Mouse (Mus musculus): ENCODE results near the gene Nutm1. TPM values are rescaled to one million over a fixed set of nuclear protein-coding genes. Genes with fewer than 3 reads are reported as not detected.

Nutm1 gene
- total RNA-seq, 2 experiments from 2014 or later: 0.42 TPM; not detected in 1

DNA sequence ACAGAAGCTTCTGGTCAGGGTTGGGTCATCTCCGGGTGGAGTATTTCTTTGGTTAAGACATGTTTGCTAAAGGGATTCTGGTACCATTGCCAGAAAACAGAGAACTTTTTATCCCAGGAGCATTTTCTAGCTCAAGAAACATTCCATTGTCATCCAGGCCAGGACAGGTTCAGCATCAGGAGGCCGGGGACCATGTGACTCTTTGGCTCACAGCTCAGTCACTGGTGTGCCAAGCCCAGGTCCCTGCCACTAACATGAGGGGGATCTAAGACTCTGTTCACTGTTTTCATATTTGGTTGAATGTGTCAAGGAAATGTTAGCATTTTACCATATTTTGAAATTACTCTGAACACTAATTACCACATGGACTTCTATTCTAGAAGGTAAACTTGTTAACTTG, 48.4 kb downstream of the Nutm1 start:
- no peak for ATAC-seq (replicated peaks; ENCODE audit: low FRiP score, low TSS enrichment, poor library complexity, severe bottlenecking)

DNA sequence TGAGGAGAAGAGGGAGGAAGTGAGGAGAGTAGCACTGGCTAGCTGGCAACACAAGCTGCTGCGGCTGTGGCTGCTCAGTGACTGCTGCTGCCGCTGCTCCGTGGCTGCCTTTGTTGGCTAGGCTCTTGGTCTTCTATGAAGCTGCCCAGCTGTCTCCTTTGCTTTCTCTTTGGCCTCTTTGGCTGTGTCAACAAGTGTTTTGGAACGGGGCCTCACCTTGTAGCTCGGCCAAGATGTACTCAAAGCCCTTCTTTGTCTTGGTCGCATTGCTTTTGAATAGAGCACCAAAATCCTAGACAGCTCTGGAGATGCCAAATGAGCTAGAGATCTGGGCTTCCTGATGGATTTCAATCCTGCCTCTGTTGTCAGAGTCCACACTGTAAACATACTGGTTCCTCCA, 48.9 kb downstream of the Nutm1 start:
- ATAC-seq (replicated peaks; ENCODE audit: low FRiP score, low TSS enrichment, poor library complexity, severe bottlenecking): no peak

DNA sequence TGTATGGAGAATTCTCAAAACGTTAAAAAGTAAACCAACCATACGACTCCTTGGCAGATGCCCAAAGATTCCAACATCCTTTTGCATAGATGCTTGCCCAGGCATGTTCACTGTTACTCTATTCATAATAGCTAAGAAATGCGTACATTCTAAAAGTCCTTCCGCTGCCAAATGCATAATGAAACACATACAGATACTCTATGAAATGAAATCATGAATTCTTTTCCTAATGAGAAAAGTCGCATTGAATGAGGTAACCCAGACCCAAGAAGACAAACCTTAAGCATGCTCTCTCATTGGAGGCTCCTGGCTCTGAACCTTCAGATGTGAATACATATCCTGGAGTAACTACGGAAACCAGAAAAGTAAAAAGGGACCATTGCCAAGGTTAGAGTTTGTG, 56.0 kb downstream of the Nutm1 start:
- no peak for ATAC-seq (replicated peaks; ENCODE audit: low FRiP score, low TSS enrichment, poor library complexity, severe bottlenecking)

Other genes starting within 250 kb of the Nutm1 start
- gene Olfr1310, start 246.6 kb downstream of the Nutm1 start, total RNA-seq (2014; fragmentation: Nextera tagmentation): not detected in 2 replicates
- gene Olfr1310, start 246.6 kb downstream of the Nutm1 start, total RNA-seq (2017): not detected in 2 replicates
- gene Olfr1311, start 234.9 kb downstream of the Nutm1 start, total RNA-seq (2014; fragmentation: Nextera tagmentation): not detected in 2 replicates
- gene Olfr1311, start 234.9 kb downstream of the Nutm1 start, total RNA-seq (2017): not detected in 2 replicates
- not detected in 2 replicates for gene Olfr1312, start 209.1 kb downstream of the Nutm1 start, total RNA-seq (2014; fragmentation: Nextera tagmentation)
- not detected in 2 replicates for gene Olfr1312, start 209.1 kb downstream of the Nutm1 start, total RNA-seq (2017)
- not detected in 2 replicates for gene Olfr1313, start 181.4 kb downstream of the Nutm1 start, total RNA-seq (2014; fragmentation: Nextera tagmentation)
- not detected in 2 replicates for gene Olfr1313, start 181.4 kb downstream of the Nutm1 start, total RNA-seq (2017)
- gene Olfr1314, start 162.5 kb downstream of the Nutm1 start, total RNA-seq (2014; fragmentation: Nextera tagmentation): not detected in 2 replicates
- gene Olfr1314, start 162.5 kb downstream of the Nutm1 start, total RNA-seq (2017): not detected in 2 replicates
- not detected in 2 replicates for gene Olfr1315-ps1, start 143.9 kb downstream of the Nutm1 start, total RNA-seq (2014; fragmentation: Nextera tagmentation)
- not detected in 2 replicates for gene Olfr1315-ps1, start 143.9 kb downstream of the Nutm1 start, total RNA-seq (2017)
- not detected in 2 replicates for gene Olfr1316, start 124.3 kb downstream of the Nutm1 start, total RNA-seq (2014; fragmentation: Nextera tagmentation)
- not detected in 2 replicates for gene Olfr1316, start 124.3 kb downstream of the Nutm1 start, total RNA-seq (2017)
- gene Olfr1317, start 119.0 kb downstream of the Nutm1 start, total RNA-seq (2014; fragmentation: Nextera tagmentation): not detected in 2 replicates
- gene Olfr1317, start 119.0 kb downstream of the Nutm1 start, total RNA-seq (2017): not detected in 2 replicates
- gene Olfr1318, start 105.1 kb downstream of the Nutm1 start, total RNA-seq (2014; fragmentation: Nextera tagmentation): not detected in 2 replicates
- not detected in 2 replicates for gene Olfr1318, start 105.1 kb downstream of the Nutm1 start, total RNA-seq (2017)
- 2.4 and 3.4 TPM in 2 replicates for gene Lpcat4, start 19.8 kb downstream of the Nutm1 start, total RNA-seq (2014; fragmentation: Nextera tagmentation)
- gene Lpcat4, start 19.8 kb downstream of the Nutm1 start, total RNA-seq (2017): 8.5 TPM in 1 of 2 replicates, not detected in the other
- gene Nop10, start 2.6 kb upstream of the Nutm1 start, total RNA-seq (2014; fragmentation: Nextera tagmentation): 165 and 205 TPM in 2 replicates
- 238 and 272 TPM in 2 replicates for gene Nop10, start 2.6 kb upstream of the Nutm1 start, total RNA-seq (2017)
- 44.5 and 62.2 TPM in 2 replicates for gene Slc12a6, start 6.5 kb upstream of the Nutm1 start, total RNA-seq (2014; fragmentation: Nextera tagmentation)
- 41.3 and 53.0 TPM in 2 replicates for gene Slc12a6, start 6.5 kb upstream of the Nutm1 start, total RNA-seq (2017)
- 0.74 and 2.5 TPM in 2 replicates for gene Gm21985, start 7.0 kb upstream of the Nutm1 start, total RNA-seq (2014; fragmentation: Nextera tagmentation)
- gene Gm21985, start 7.0 kb upstream of the Nutm1 start, total RNA-seq (2017): 1.6 TPM in 1 of 2 replicates, not detected in the other
- 77.4 and 77.7 TPM in 2 replicates for gene Emc4, start 108.7 kb upstream of the Nutm1 start, total RNA-seq (2014; fragmentation: Nextera tagmentation)
- gene Emc4, start 108.7 kb upstream of the Nutm1 start, total RNA-seq (2017): 79.5 and 97.8 TPM in 2 replicates
- 17.0 and 20.8 TPM in 2 replicates for gene Katnbl1, start 119.9 kb upstream of the Nutm1 start, total RNA-seq (2014; fragmentation: Nextera tagmentation)
- 20.1 and 27.8 TPM in 2 replicates for gene Katnbl1, start 119.9 kb upstream of the Nutm1 start, total RNA-seq (2017)
- gene Emc7, start 195.7 kb upstream of the Nutm1 start, total RNA-seq (2014; fragmentation: Nextera tagmentation): 13.8 and 14.7 TPM in 2 replicates
- 9.7 and 10.5 TPM in 2 replicates for gene Emc7, start 195.7 kb upstream of the Nutm1 start, total RNA-seq (2017)
- gene Chrm5, start 221.5 kb upstream of the Nutm1 start, total RNA-seq (2014; fragmentation: Nextera tagmentation): not detected in 2 replicates
- not detected in 2 replicates for gene Chrm5, start 221.5 kb upstream of the Nutm1 start, total RNA-seq (2017)
- 11.9 and 27.4 TPM in 2 replicates for gene Aven, start 233.7 kb upstream of the Nutm1 start, total RNA-seq (2014; fragmentation: Nextera tagmentation)
- 48.4 and 50.6 TPM in 2 replicates for gene Aven, start 233.7 kb upstream of the Nutm1 start, total RNA-seq (2017)